Mouse (Mus musculus) adrenal gland, postnatal 10 days (tissue): Measurements from ENCODE around the gene Slc36a3. TPM values are rescaled to one million over a fixed set of nuclear protein-coding genes. Genes with fewer than 3 reads are reported as not detected.
"Not testable (repeated sequence)": the region's sequence is repeated elsewhere in the genome, so short reads cannot be mapped to it uniquely, and the experiment has no call there.

Experiments used
- DNase-seq: peaks from one replicate; pipeline ENCODE4 v3.0.0; 2021; ENCODE audit warnings: mixed read lengths
- total RNA-seq, 2 experiments: library from RNA; stranded (reverse); gene quantifications; 2 replicates each; pipeline ENCODE4 v1.2.3; 2021

Slc36a3 gene
- total RNA-seq, 2 experiments from 2014 or later, result not detected

GRCm38 (mm10) chr11:55144011-55144410 lies 7.5 kb downstream of the Slc36a3 start:
- no peak for DNase-seq

DNA sequence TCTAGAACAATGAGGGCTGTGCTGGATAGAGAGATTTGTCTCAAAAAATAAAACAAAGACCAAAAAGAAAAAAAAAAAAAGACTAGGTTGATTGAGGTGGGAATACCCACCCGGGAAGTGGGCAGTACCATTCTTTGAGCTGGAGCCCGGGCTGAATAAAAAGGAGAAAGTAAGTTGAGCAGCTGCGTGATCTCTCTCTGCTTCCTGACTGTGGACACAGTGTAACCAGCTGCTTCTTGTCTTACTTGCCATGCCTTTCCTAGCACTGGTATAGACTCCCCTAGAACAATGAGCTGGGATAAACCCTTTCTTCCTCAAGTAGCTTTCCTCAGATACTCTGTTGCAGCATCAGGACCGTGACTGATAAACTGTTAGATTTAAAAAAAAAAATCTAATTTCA lies 10.0 kb downstream of the Slc36a3 start:
- no peak for DNase-seq

GRCm38 (mm10) chr11:55137646-55138045 lies 13.9 kb downstream of the Slc36a3 start:
- no peak for DNase-seq

GRCm38 (mm10) chr11:55136770-55137547 lies 14.5 kb downstream of the Slc36a3 start:
- no peak for DNase-seq

GRCm38 (mm10) chr11:55134871-55135270 lies 16.6 kb downstream of the Slc36a3 start:
- DNase-seq, result no peak

DNA sequence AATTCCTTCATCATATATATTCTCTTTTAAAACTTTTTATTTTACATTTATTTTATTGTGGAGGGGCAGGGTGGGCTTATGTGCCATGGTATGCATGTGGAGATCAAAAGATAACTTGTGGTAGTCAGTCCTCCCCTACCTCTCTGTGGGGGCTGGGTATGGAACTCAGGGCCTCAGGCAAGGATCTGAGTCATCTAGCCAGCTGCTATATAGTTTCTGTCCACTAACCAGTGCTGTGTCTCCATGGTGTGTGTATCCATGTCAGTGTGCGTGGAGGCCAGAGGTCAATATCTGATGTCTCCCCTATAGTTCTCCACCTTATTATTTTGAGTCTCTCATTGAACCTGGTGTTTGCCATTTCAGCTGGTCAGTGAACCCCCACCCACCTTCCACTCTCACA lies 17.1 kb downstream of the Slc36a3 start:
- DNase-seq, result no peak

GRCm38 (mm10) chr11:55133204-55133603 lies 18.3 kb downstream of the Slc36a3 start:
- DNase-seq, result no peak

GRCm38 (mm10) chr11:55131946-55132345 lies 19.6 kb downstream of the Slc36a3 start:
- no peak for DNase-seq

- DNase-seq, result no peak
Measured at GRCm38 (mm10) chr11:55131077-55131742, 20.3 kb downstream of the Slc36a3 start.

DNA sequence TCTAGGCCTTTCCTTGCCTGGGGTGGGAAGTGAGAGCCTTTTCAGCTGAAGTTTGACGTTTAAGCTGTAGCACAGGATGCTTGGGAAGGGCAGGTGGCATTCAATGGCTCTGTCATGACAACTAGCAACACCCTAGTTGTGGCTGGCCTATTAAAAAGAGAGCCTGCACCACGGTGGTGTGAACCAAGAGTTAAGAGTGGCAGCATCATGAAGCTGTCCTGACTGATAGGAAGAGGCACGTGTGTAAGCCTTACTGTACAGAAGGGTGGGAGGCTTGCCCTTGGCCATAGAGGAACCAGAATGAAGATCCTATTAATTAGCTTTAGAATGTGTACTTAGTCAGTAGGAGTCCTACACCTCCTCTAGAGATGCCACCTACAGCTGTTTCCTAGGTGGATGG lies 23.1 kb downstream of the Slc36a3 start:
- DNase-seq, result no peak

DNA sequence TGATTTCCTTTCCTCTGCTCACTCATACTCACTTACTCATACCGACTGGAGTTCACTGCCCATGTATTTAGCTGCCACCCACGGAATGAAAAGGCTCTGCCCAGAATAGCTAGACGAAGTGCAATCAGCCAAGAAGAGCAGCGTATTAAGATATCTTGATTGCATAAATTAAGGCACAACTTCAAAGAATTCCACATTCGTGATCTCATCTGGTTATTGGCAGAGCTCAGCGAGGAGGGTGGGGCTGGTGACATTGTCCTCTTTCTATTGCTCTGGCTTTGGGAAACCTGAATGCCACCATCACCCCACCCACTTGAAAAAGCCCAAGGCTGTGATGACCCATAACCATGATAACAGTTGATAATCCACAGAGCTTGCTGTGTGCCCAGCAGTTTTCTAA lies 23.6 kb downstream of the Slc36a3 start:
- peak; percentile 46 for DNase-seq

DNA sequence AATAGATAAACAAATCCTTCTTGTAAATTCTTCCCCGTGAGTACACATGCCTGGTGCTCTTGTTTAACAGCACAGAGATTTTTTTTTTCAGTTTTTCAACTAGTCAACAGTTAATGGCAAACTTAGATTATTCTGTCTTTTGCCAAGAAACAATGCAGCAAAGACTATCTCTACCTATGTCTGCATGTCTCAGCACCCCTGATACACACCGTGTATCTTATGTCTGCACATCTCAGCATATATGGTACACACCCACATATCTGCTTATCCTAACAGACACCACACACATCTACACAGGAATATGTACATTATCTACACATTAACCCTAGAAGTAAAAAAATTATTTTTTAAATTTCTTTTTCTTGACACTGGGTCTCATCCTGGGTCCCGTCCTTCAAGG lies 24.8 kb downstream of the Slc36a3 start:
- DNase-seq, result no peak

DNA sequence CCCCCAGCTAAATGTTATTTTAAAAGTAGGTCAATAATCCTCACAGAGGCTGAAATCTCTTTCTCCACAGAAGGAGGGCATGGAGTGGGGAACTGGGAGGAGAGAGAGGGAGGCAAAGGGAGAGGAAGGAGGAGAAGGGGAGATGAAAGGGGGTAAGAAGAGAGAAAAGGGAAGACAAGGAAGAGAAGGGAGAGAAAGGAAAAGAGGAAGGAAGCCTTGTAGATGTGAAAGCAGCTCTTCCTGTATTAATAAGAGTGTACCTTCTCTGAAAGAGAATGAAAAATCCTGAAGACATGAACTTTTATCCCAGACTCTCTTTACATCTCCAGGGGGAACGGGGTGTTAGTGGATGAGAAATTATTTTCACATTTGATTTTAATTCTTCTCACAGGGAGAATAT lies 30.1 kb downstream of the Slc36a3 start:
- no peak for DNase-seq

GRCm38 (mm10) chr11:55120821-55121271 lies 30.7 kb downstream of the Slc36a3 start:
- no peak for DNase-seq

- no peak for DNase-seq
Measured at GRCm38 (mm10) chr11:55120279-55120678, 31.2 kb downstream of the Slc36a3 start.

DNA sequence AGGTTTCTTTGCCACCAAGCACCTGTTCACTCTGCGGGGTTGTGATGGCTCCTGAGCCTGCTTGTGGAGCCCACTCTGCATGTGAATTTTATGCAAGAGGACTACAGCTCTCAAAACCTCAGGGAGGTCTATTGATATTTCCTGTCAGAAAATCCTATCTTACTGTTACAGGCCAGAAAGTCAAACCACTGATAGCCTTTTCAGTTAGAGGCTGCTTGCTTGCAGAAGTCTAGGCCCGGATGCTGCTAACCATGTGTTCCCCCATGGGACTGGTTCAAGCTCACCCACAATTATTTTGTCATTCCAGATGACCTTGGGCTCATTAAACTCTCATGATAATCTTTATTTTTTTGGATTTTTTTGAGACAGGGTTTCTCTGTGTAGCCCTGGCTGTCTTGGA lies 34.5 kb downstream of the Slc36a3 start:
- DNase-seq, result no peak

GRCm38 (mm10) chr11:55116004-55116403 lies 35.5 kb downstream of the Slc36a3 start:
- peak; percentile 42 for DNase-seq

- no peak for DNase-seq
Measured at GRCm38 (mm10) chr11:55114291-55114690, 37.2 kb downstream of the Slc36a3 start.

- DNase-seq, result not testable (repeated sequence)
Measured at GRCm38 (mm10) chr11:55113861-55114250, 37.7 kb downstream of the Slc36a3 start.

DNA sequence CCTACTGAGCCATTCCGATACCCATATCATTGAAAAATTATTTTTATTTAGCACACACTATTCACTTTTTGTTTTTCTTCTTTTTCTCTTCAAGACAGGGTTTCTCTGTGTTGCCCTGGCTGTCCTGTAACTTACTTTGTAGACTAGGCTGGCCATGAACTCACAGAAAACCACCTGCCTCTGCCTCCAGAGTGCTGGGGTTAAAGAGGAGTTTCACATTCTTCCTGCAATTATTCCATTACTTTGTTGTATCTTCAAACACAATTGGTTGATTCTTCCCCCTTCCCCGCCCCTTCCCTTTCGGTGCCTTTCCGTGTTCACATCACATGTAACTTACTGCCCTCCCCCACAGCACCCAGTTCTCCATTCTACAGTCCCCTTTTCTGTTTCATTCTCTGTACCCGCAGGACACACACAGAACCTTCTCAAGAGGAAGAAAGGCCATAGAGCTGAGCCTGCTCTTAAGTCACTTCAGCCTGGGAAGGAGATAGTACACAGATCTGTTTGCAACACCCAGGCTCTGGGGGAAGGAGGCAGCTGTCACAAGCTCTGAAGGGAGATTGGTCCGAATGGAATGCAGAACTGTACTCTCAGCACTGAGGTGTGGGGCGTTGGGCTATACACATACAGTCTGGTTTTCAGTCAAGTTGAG lies 38.2 kb downstream of the Slc36a3 start:
- no peak for DNase-seq

DNA sequence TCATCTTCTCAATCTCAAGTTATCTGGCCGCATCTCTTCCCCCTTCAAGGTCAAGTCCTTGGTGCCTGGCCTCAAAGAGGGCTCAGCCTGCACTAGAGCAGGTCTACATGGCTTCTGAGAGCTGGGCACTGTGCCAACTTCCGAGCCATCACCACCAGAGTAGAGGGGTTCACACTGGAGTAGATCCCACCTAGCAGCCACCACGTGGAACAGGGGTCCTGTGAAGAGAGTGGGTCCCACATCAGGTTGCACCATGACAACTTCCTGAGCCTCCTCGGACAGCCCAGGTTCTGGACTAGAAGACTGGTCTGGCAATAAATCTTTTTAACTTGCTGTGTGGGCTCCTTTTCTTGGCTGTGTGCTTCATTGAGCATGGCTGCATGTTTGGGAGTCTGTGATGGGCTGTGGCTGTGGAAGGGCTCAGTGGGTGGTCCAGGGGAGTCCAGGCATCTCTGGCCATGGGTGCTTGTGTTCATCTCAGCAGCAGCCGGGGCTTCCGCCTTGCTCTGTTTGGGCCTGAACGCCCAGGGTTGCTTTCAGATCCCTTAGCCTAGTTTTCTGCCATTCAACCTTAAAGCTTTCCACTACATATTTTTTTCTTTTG lies 40.8 kb downstream of the Slc36a3 start:
- DNase-seq, result peak; percentile 37

DNA sequence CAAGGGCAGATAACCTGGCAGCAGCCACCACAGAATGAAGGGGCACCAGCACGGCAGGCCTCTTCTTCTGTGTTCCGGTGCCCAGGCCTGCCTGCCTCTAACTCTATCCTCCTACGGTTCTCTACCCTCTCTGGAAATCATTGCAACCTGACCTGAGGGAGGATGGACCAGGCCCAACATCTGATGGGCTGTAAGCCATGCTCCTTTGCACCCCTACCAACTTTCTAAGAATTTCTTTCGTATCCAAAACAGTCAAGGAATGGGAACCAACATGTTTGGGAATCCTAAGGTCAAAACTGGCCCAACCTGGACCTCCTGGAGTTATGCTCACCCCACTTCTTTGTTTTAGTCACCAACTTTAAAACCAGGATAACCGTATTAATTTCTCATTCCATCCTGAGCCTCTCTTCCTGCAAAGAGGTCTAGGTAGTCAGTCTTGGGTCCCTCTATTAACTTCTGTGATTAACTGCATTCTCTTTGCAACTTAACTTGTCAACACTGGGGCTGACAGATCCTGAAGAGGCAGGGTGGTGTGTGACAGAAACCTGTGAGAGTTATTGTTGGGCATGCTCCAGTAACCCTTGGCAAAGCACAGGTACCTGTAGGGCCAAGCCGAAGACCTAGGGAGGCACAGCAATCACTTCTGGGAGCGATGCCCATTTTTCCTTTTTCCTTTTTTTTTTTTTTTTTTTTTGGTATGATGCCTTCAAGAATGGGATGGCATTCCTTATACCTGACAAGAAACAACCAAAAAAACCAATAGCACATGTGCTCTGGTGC lies 41.8 kb downstream of the Slc36a3 start:
- no peak for DNase-seq
